Mouse (Mus musculus) G1E (cell line): ENCODE data around the gene Ccr8.

Experiments used
- CTCF ChIP-seq: IDR thresholded peaks from 2 replicates; pipeline ENCODE4 v1.5.1; 2012; ENCODE audit warnings: low read depth, low read length, inconsistent platforms, mixed read lengths
- POLR2AphosphoS5 ChIP-seq: IDR thresholded peaks from 2 replicates; pipeline ENCODE4 v1.6.1; 2012; ENCODE audit warnings: low read depth, low read length, inconsistent platforms; ENCODE audit not compliant: insufficient replicate concordance

- no peak for TF ChIP-seq CTCF
- TF ChIP-seq POLR2AphosphoS5: no peak
Measured at GRCm38 (mm10) chr9:120071251-120071650, 20.7 kb upstream of the Ccr8 start.
